Comparison of ENCODE assay signal across 8 mouse cellular contexts in genomic region chr19:29708003-29708402, GRCm38 (mm10). TPM values are rescaled to one million over a fixed set of nuclear protein-coding genes. Genes with fewer than 3 reads are reported as not detected.
DNase-seq lines count a peak whose midpoint lies in the region; ATAC-seq and TF ChIP-seq lines count a peak whose summit lies in the region.

No protein-coding gene starts in this region.

- H3K9ac ChIP-seq in kidney, embryonic 14.5 days (ENCODE audit: low read depth, low read length) = no peak overlapping the region

- H3K27me3 ChIP-seq in kidney, embryonic 14.5 days (ENCODE audit: control insufficient read depth, insufficient read depth, low read length) = no peaks in the 10 kb centered on the region

- H3K4me3 ChIP-seq in kidney, embryonic 14.5 days (ENCODE audit: low read length) = peak overlapping the region; percentile 19; the same call in 1 of the 2 replicates
- H3K4me3 ChIP-seq in bone marrow, adult 2 months (replicated peaks; ENCODE audit: control insufficient read depth, low read depth, low read length) = peak overlapping the region; percentile 83

- TF ChIP-seq POLR2A in bone marrow, adult 2 months (IDR thresholded peaks at IDR 0.05; ENCODE audit: borderline replicate concordance, control insufficient read depth, low read depth, low read length) = no peak

- no peak for TF ChIP-seq CTCF in bone marrow, adult 2 months (IDR thresholded peaks at IDR 0.05; ENCODE audit: control insufficient read depth, insufficient read depth, low read length)

- no peak for ATAC-seq in kidney, embryonic 14.5 days (ENCODE audit: low FRiP score, low TSS enrichment)
- no peak for ATAC-seq in cerebellum, adult (ENCODE audit: insufficient number of reproducible peaks, low FRiP score, low TSS enrichment)

- DNase-seq in kidney, postnatal 25 days = no peak
- DNase-seq in kidney, postnatal 10 days = peak; percentile 22
- DNase-seq in naive thymus-derived CD4-positive, alpha-beta T cell, adult 2 months (ENCODE audit: low read depth) = peak; percentile 55
- DNase-seq in testis, postnatal 14 days (ENCODE audit: low spot score) = no peak
- no peak for DNase-seq in embryo, embryonic 9.5 days (ENCODE audit: extremely low spot score)

- no peaks in the 10 kb centered on the region for H3K4me1 ChIP-seq in kidney, embryonic 14.5 days (ENCODE audit: control insufficient read depth, insufficient read depth, low read length)
- no peaks in the 10 kb centered on the region for H3K4me1 ChIP-seq in bone marrow, adult 2 months (ENCODE audit: control insufficient read depth, insufficient read depth, low read length)

- WGBS in kidney, embryonic 14.5 days = 41% methylated on average over 14 of the region's 14 CpGs
- whole genome bisulfite sequencing in bone marrow, adult 2 months = 22% methylated on average over 14 of the region's 14 CpGs

- no peaks in the 10 kb centered on the region for H3K9me3 ChIP-seq in kidney, embryonic 14.5 days (ENCODE audit: control insufficient read depth, low read length)

- H3K27ac ChIP-seq in kidney, embryonic 14.5 days (ENCODE audit: low read depth, low read length) = no peak overlapping the region
- no peak overlapping the region for H3K27ac ChIP-seq in bone marrow, adult 2 months (ENCODE audit: control insufficient read depth, insufficient read depth, low read depth, low read length, poor library complexity)

- H3K4me2 ChIP-seq in kidney, embryonic 14.5 days (replicated peaks; ENCODE audit: low read depth, low read length) = peak overlapping the region; percentile 36

- no peaks in the 10 kb centered on the region for H3K36me3 ChIP-seq in kidney, embryonic 14.5 days (ENCODE audit: control insufficient read depth, insufficient read depth, low read length)

RNA-seq across cellular contexts. Expression of gene Mlana, which starts 10.4 kb away (rescaled TPM):
- not detected in 2 replicates for polyA plus RNA-seq in kidney, embryonic 14.5 days (2014; fragmentation: Nextera tagmentation; extraction: Ambion mirVana)
- not detected in 2 replicates for polyA plus RNA-seq in bone marrow, adult 2 months (2011; ENCODE audit: insufficient read depth, insufficient read length, low replicate concordance, missing spikeins)

RNA-seq across cellular contexts. Expression of gene Ermp1, which starts 59.8 kb away (rescaled TPM):
- polyA plus RNA-seq in kidney, embryonic 14.5 days (2014; fragmentation: Nextera tagmentation; extraction: Ambion mirVana) = 10.7 and 21.0 TPM in 2 replicates
- 7.5 and 13.7 TPM in 2 replicates for polyA plus RNA-seq in bone marrow, adult 2 months (2011; ENCODE audit: insufficient read depth, insufficient read length, low replicate concordance, missing spikeins)

Comparison
In these comparisons a context has a peak if more than half of its experiments do, and no peak if none do; other contexts are left out.
1. DNase-seq: peak in kidney, postnatal 10 days (single experiment) and naive thymus-derived CD4-positive, alpha-beta T cell, adult 2 months (single experiment); none in kidney, postnatal 25 days (0 of 2), testis, postnatal 14 days (single experiment) and embryo, embryonic 9.5 days (single experiment).